Mouse (Mus musculus) monocyte, adult 5-6 weeks (primary cell): Measurements from ENCODE around the gene Trappc3. TPM values are rescaled to one million over a fixed set of nuclear protein-coding genes. Genes with fewer than 3 reads are reported as not detected.
A peak's percentile ranks its signal among the peaks of the same experiment; 100 is the strongest.

Experiments
- ATAC-seq: fragments of 153-309, 156-312 bp; replicated peaks from 2 replicates; pipeline ENCODE4 v1.8.0; 2017; ENCODE audit warnings: mild to moderate bottlenecking; ENCODE audit not compliant: low TSS enrichment, insufficient number of reproducible peaks, severe bottlenecking, poor library complexity, low FRiP score
- total RNA-seq: library from RNA; stranded (forward); fragments of 200-1000, 200-491, 200-594 nt; gene quantifications from 3 replicates; pipeline ENCODE4 v1.2.3, GENCODE M21; 2017

Gene Trappc3
- total RNA-seq, 1 experiment from 2014 or later = 51.4 TPM

DNA sequence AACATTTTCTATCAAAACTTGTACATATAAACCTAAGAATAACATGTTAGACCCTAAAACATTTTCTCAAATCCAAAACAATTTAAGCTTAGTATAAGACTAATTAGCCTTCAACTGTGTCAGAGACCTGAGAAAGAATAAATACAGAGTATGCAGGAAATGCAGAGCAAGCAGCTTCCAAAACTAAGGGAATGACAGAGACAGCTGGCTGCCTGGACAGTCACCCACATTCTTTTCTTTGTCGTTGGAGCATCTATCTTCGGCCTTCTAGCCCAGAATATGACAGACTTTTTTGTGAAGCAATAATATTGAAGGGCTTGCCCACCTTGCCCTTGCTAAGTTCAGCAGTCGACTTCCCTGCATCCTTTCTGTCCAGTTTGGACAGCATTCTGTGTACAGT lies 7.2 kb downstream of the Trappc3 start:
- ATAC-seq = no peak

DNA sequence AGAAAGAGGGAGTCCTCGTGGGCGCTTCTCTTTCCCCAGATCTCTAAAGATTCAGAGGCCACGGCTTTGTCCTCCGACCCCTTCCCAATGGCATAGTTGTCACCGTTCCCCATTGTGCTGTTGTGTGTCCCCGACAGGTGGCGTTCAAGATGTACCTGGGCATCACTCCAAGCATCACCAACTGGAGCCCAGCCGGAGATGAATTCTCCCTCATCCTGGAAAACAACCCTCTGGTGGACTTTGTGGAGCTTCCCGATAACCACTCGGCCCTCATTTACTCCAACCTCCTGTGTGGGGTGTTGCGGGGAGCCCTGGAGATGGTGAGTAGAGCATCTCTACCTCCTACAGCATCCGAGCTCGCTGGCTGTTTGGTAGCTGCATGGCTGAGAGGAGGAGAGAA lies 11.6 kb downstream of the Trappc3 start:
- ATAC-seq = no peak

DNA sequence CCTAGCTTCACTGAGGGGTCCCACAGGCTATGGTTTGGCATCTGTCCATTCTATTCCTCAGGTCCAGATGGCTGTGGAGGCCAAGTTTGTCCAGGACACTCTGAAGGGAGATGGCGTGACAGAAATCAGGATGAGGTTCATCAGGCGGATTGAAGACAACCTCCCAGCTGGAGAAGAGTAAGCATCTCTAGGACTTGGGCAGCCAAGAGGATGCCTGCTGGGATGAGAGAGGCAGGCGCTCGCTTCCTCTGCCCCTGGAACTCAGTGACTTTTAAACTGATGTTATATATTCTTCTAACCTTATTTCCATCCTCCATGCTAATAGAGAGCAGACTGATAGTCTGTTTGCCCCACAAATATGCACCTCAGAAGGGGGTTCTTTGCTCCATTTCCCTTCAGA lies 13.0 kb downstream of the Trappc3 start:
- ATAC-seq = no peak

DNA sequence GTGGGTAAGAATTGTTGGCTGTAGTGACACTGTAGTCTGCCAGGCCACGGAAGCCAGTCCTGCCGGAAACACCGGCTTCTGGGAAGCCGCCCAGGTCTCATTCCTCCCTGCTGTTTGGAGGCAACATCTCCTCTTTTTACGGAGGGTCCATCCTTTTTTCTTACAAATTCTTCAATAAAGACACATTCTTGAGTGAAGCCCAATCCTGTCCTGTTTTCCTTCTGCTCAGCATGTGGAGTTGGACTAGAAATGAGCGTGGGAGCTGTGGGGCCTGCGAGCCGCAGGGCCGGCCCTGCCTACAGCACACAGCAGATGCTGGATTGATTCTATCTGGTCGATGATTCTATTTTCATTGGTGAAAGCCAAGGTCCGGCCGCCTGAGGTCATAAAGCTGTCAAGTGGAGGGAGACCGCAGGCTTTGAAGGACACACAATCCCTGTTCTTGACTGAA lies 13.6 kb downstream of the Trappc3 start:
- ATAC-seq = no peak

DNA sequence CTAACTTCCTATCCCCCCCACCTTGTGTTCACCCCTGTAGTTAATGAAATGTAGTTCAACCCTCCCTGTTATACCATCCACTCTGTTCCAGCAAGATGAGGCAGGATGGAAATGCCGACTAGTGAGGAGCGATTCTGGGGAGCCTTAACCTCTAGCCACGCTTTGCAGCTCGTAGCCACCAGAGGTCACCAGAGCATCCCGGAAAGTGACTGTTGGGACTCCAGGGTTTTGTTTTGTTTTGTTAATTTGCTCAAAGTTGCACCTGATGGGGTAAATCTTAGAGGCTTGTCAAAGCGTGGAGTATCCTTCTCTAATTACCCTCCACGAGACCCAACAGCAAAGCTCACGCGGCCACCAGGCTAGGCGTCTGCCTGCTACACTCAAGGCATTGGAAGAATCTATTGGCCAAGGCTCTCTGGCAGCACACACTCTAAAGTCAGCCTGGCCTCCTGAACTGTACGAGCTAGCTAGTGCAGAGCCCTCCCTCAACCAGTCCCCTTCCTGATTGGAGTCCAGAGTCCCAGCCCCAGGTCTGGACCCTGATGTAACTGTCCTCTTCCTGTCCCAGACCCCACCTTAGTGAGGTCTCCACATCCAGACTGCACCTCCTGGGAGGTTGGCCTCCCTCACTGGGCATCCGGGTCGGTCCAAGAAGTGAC lies 15.9 kb downstream of the Trappc3 start:
- 0 out of 2 replicates have a peak, but pooled peaks have one; percentile 29 for ATAC-seq

DNA sequence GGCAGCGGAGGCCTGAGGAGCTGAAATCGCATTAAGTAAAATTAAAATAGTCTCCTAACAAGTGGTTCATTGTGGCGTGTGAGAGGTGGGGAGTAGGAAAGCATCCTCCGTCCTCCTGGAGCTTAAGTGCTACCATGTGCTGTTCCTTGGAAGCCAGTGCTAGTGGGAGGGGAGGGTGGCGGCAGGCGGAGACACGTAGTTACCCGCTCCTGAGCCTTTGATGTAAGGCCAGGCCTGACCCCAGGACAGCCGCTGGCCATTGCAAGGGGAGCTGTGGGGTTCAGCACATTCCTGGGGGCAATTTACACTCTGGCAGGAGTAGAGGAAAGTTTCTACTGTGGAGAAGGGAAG lies 16.4 kb downstream of the Trappc3 start:
- no peak for ATAC-seq

DNA sequence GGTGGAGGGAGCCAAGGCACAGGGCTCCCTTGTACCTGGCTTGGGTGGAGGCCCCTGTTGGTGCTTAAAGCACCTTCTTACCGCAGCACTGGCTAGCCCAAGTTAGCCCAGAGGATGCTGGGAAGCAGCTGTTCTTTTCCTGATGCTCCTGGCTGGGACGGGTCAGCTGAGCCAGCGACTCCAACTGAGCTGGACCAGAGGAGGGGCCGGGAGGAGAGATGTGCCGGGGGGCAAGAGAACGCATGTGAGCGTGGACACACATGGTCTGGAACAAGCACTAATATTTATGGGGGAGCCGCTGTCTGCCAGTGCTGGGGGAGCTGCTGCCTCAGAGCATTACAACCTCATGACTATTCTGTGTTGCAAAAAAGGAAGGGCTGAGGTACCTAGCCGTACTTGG lies 16.8 kb downstream of the Trappc3 start:
- ATAC-seq = no peak

DNA sequence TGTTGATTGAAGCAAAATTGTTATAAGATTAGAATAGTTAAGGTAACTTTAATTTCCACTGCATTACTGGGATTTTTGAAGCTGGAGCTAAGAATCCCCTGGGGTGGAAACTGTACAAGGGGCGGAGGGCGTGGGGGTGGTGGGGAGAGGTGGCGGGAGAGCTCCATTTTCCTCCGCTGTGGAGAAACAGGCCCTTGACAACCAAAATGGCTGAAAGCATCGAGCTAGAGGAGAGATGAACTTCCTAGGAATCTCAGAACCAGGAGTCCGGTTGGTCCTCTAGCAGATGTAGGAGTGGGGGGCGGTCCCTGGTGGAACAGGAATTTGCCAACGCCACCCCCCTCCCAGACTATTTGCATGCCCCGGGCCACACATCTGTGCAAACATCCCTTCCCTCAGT lies 19.6 kb downstream of the Trappc3 start:
- no peak for ATAC-seq

DNA sequence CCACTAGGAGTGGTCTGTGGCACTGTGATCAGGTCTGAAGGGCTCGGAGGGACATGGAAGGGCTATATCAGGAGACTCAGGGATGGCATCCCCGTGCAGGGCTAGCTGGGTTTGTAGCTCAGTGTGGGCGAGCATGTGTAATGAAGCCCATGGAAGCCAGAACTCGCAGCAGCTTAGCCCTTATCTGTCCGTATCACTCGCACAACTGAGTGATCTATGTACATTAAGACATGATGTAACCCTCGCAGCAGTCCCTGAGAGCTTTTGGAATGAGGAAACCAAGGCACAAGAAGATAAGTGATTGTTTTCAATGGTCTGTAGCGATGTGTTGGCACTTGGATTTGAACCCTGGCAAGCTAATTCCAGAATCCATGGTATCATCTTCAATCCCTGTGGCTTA lies 21.5 kb downstream of the Trappc3 start:
- ATAC-seq = no peak

DNA sequence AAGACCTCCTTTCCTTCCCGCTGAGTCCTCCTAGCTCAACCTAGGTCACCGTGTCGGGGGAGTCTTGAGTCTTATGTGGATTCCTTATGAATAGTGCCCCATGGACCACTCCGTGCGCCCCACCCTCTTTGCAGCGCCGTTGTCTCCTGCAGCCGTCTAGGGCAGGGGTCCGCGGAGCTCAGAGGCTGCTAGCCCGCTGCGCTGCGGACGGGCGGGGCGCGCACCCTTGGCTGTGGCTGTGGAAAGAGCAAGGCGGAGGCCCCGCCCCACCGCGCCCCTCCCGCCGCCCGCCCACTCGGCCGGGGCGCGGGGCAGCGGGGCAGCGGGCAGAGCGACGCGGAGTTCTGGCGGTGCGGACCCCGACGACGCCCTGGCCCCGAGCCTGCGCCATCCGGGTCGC lies 24.4 kb downstream of the Trappc3 start, which contains the start of gene Col8a2:
Col8a2 (plus strand) TSS at position 302 of the 400 bp plus-strand sequence.
- ATAC-seq = no peak

DNA sequence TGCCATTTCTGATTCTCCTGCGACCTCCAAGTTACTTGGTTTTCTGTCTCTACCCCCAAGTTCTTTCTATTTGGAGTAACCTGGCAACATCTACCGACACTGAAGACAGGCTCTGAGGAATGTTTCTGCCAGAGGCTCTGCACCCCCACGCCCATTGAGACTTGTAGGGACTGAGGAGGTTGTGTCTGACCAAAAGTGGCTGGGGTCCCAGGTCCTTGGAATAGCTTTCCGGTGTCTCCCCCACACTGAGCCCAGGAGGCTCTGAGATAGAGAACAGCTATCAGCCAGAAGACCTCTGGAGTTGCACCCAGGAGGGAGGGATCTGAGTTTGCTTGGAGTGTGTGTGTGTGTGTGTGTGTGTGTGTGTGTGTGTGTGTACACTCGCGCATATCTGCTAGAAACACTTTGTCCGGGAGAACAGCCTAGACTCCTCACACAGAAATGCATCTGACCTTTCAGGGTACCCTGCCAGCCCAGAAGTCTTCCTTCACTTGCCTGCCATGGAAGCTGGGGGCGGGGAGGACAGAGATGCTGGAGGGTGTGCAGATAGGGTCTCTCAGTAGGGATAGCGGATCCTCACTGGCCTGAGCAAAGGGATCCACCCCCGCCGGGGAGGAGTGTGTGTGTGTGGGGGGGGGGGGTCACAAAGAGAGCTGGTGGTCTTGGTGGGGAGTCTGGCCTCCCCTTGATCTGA lies 25.3 kb downstream of the Trappc3 start:
- ATAC-seq = no peak

DNA sequence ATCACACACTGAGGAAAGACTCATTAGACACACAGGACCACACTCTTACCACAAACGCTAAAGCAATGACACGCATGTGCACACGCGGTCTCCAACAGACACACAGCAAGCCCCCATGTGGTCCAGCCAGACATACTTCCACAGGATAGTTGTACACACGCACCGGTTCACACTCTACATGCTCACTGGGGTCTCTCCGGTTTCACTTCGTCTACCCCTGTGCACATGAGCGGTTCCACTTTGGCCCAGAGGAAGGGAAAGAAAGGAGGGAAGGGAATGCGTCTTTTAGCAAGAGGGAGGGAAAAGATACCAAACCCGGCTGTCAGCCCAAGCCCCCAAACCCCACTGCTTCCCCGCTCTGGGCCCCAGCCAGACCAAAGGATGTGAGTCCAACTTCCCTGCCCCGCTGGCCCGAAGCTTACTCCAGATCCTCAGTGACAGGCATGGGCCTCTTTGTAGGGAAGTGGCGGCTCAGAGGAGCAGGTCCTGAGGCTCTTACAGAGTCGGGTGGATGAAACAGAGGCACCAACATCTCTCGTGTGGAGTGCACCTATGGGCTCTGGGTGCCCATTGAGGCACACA lies 26.1 kb downstream of the Trappc3 start:
- ATAC-seq = no peak

DNA sequence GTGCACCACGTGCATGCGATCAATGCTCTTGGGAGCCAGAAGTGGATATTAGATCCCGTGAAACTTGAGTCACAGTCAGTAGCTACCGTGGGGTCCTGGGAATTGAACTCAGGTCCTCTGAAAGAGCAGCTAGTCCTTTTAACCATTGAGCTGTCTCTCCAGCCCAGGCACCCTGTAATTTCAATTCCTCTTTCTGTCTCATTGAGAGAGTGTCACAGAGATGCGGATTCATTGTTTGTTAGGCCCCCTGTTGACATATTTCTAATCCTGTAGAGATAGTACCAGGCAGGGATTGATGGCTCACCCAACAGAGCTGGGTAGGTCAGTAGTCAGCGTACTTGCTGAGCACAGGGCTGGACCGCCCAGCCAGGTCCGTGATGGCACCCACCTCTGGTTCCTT lies 28.2 kb downstream of the Trappc3 start:
- ATAC-seq = no peak

DNA sequence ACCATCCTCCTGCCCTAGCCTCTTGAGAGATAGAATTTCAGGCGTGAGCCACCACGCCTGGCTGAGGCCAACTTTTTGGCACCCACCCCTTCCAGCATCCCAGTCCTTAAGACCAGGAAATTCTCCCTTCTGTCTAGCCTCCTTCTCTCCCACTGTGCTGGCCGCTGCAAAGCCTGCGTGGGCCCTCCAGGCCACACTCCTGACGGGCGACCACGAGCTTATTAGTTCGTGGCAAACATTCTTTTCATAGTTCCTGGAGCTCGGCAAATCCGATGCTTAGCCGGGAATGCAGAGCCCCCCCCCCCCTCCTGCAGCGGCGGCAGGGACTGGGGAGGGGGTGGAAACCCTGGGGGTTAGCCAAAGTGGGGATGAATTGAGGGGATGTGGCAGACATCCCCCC lies 29.1 kb downstream of the Trappc3 start:
- no peak for ATAC-seq

DNA sequence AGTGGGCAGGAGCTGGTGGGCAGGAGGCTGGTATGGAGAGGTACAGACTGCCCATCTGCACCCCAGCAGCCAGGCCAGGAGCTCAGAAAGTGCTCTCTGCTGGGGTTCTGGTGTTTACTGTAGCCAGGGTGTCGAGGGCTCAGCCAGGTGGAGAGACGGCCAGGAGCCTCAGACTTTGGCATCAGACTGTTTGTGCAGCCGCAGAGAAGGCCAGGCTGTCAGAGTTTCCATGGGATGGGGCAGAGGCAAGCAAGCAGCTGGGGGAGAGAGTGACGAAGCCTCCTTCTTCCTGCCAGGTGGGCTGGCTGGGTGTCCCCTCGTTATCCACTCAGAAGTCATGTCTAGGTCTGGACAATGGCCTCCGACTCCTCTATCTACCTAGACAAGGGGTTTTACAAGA lies 33.0 kb downstream of the Trappc3 start:
- no peak for ATAC-seq

DNA sequence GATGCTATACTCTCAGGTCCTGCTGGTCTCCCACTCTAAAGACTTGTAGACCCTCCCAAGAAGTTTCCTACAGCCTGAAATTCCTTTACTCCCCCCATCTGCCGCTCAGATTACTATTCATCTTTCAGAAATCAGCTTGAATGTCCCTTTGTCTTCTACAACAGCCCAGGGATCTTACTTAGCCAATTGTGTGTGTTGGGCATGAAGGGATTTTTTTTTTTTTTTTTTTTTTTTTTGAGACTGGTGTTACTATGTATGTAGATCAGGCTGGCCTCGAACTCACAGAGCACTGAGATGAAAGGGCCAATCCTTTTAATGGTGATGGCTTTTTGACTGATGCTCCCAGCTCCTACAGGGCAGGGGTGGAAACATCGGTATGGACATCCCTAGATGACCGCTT lies 33.8 kb downstream of the Trappc3 start:
- ATAC-seq = no peak

DNA sequence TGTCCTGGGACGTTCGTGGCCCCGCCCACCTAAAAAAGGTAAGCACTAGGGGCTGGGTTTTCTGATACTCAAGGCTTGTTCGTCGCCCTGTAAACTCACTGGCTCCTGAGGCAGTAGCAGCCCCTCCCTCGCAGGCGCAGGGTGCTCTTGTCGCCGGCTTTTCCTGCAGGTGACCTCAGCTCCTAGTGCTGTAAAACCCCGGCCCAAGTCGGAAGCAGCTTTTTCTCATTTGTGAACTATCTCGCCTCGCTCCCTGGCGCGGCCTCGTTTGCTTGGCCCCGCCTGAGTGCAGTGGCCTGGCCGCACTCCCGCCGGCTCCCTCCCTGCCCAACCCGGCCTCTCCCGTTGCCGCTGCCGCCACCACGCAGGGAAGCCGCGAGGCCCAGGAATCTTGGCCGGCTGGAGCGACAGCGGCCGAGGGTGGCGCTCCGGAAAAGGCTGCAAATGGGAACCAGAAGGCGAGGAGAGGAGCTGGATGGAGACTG lies 34.5 kb downstream of the Trappc3 start:
- no peak for ATAC-seq

DNA sequence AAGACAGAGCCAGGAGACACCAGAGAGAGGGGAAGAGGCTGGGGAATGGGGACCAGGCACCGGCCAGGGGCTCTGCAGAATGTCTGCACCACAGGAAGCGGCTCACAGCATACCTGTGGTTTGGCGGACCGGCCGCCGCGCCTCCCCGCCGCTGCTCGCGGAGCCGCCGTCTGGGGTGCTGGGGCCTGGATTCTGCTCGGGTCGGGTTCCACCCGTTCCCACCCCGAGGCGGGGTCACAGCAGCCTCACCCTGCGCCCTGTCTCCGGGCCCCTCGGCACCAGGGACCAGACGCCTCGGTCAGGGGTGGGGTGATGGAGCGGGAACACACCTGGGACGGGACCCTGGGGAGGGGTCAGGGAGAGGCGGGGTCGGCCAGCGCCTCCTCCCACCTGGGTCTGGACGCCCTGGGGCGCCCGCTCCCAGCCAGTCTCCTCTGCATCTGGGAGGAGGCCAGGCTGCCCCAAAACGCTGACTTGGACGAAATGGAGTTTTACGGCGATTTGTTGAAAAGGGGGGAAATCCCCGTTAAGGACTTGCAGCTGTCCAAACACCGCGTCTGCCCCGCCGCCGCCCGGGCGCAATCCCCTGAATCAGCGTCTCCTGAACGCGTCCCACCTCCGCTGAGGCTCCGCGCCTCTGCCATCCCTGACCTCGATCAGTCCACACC lies 38.9 kb downstream of the Trappc3 start:
- no peak for ATAC-seq

DNA sequence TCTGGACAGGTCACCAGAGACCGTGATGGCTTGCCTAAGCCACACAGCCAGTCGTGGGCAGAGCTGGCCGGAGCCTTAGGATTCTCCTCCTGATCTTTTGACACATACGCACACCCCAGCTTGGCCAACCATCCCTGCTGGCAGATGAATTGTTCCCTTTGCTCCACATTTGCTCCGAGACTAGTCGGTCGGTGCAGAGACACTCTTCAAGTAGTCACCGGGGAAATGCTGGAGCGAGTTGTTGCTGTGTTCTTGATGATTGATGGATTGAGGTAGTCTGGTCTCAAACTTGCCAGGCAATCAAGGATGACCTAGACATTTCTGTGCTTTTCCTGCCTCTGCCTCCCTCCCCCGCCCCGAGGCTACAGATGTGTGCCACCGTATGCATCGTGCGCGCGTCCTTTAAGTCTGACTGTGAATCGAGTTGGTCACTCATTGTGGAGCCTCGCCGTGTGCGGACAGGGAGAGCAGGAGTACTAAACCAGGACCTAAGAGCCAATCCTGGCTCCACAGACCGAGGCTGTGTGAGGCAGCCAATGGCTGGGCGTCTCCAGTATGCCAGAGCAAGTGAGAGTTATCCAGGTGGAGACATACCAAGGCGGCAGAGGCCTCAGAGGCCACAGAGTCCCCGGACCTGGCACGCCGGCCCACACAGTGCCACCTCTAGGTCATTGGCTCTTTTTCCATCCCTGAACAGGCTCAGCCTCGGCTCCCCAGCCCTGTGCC lies 39.6 kb downstream of the Trappc3 start:
- ATAC-seq = no peak
